24 mouse cellular contexts compared by ENCODE assay signal in genomic region chr9:10170526-10170925, GRCm38 (mm10).
DNase-seq lines count a peak whose midpoint lies in the region; ATAC-seq and TF ChIP-seq lines count a peak whose summit lies in the region.
"Had no signal": no experiment of that assay in that cellular context is flagged by ENCODE, and none has a peak within 500 bp of the region (broad histone marks: within the 10 kb centered on the region; RNA-seq: fewer than 3 reads in every experiment).

No protein-coding gene starts in this region.

- H3K9me3 ChIP-seq in midbrain, postnatal 0 days (ENCODE audit: low read length): no peaks in the 10 kb centered on the region
- no peaks in the 10 kb centered on the region for H3K9me3 ChIP-seq in midbrain, embryonic 11.5 days (ENCODE audit: control insufficient read depth, low read length)
- no peaks in the 10 kb centered on the region for H3K9me3 ChIP-seq in neural tube, embryonic 15.5 days (replicated peaks)
- H3K9me3 ChIP-seq: embryonic facial prominence, embryonic 13.5 days; embryonic facial prominence, embryonic 15.5 days; forebrain, embryonic 10.5 days; forebrain, embryonic 13.5 days had no signal

- H3K27me3 ChIP-seq in midbrain, postnatal 0 days (ENCODE audit: insufficient read depth, low read length): no peaks in the 10 kb centered on the region
- H3K27me3 ChIP-seq in midbrain, embryonic 11.5 days (ENCODE audit: control insufficient read depth, insufficient read depth, low read length): no peaks in the 10 kb centered on the region
- no peaks in the 10 kb centered on the region for H3K27me3 ChIP-seq in neural tube, embryonic 15.5 days (replicated peaks)
- H3K27me3 ChIP-seq: embryonic facial prominence, embryonic 13.5 days; embryonic facial prominence, embryonic 15.5 days; forebrain, embryonic 13.5 days; Patski had no signal

- H3K4me2 ChIP-seq in midbrain, postnatal 0 days (ENCODE audit: low read depth, low read length, poor library complexity, severe bottlenecking): no peak overlapping the region
- H3K4me2 ChIP-seq in midbrain, embryonic 11.5 days: no peak overlapping the region
- H3K4me2 ChIP-seq in neural tube, embryonic 15.5 days: no peak overlapping the region
- H3K4me2 ChIP-seq: embryonic facial prominence, embryonic 13.5 days; embryonic facial prominence, embryonic 15.5 days; forebrain, embryonic 13.5 days had no signal

- H3K9ac ChIP-seq in midbrain, postnatal 0 days (replicated peaks; ENCODE audit: low read length, poor library complexity, severe bottlenecking): no peak overlapping the region
- no peak overlapping the region for H3K9ac ChIP-seq in midbrain, embryonic 11.5 days (ENCODE audit: low read length)
- no peak overlapping the region for H3K9ac ChIP-seq in neural tube, embryonic 15.5 days (replicated peaks)
- H3K9ac ChIP-seq: embryonic facial prominence, embryonic 13.5 days; embryonic facial prominence, embryonic 15.5 days; forebrain, embryonic 13.5 days had no signal

- no peaks in the 10 kb centered on the region for H3K36me3 ChIP-seq in midbrain, postnatal 0 days (ENCODE audit: insufficient read depth, low read length)
- no peaks in the 10 kb centered on the region for H3K36me3 ChIP-seq in midbrain, embryonic 11.5 days (ENCODE audit: control insufficient read depth, insufficient read depth, low read length)
- H3K36me3 ChIP-seq in neural tube, embryonic 15.5 days: no peaks in the 10 kb centered on the region
- H3K36me3 ChIP-seq: embryonic facial prominence, embryonic 13.5 days; embryonic facial prominence, embryonic 15.5 days; forebrain, embryonic 10.5 days had no signal

- no peak for ATAC-seq in midbrain, postnatal 0 days (ENCODE audit: low FRiP score)
- ATAC-seq in midbrain, embryonic 11.5 days (ENCODE audit: low FRiP score): no peak
- no peak for ATAC-seq in neural tube, embryonic 15.5 days (ENCODE audit: low FRiP score)
- ATAC-seq: activated CD4-positive, CD25-positive, alpha-beta regulatory T cell, adult 4 months; forebrain, embryonic 13.5 days; forebrain, embryonic 16.5 days; Patski had no signal

- no peaks in the 10 kb centered on the region for H3K4me1 ChIP-seq in midbrain, postnatal 0 days (ENCODE audit: insufficient read depth, low read length)
- H3K4me1 ChIP-seq in midbrain, embryonic 11.5 days (ENCODE audit: control insufficient read depth, insufficient read depth, low read length): no peaks in the 10 kb centered on the region
- no peaks in the 10 kb centered on the region for H3K4me1 ChIP-seq in neural tube, embryonic 15.5 days
- H3K4me1 ChIP-seq: embryonic facial prominence, embryonic 13.5 days; embryonic facial prominence, embryonic 15.5 days; forebrain, embryonic 10.5 days; forebrain, embryonic 13.5 days had no signal

- no peak overlapping the region for H3K27ac ChIP-seq in midbrain, postnatal 0 days (ENCODE audit: low read depth, low read length)
- H3K27ac ChIP-seq in midbrain, embryonic 11.5 days (ENCODE audit: low read depth, low read length): no peak overlapping the region
- H3K27ac ChIP-seq in neural tube, embryonic 15.5 days (replicated peaks): no peak overlapping the region
- H3K27ac ChIP-seq: embryonic facial prominence, embryonic 13.5 days; embryonic facial prominence, embryonic 15.5 days; forebrain, embryonic 10.5 days; forebrain, embryonic 13.5 days had no signal

- intact Hi-C loops in left cerebral cortex, postnatal 4 days (cut with DNase I): no loop called here

- H3K4me3 ChIP-seq in midbrain, postnatal 0 days (ENCODE audit: low read depth, low read length): no peak overlapping the region
- H3K4me3 ChIP-seq in midbrain, embryonic 11.5 days (ENCODE audit: low read depth, low read length): no peak overlapping the region
- no peak overlapping the region for H3K4me3 ChIP-seq in neural tube, embryonic 15.5 days (replicated peaks)
- H3K4me3 ChIP-seq: embryonic facial prominence, embryonic 13.5 days; embryonic facial prominence, embryonic 15.5 days; erythroblast, embryonic 14.5 days; forebrain, embryonic 10.5 days; forebrain, embryonic 13.5 days had no signal

- no peak for TF ChIP-seq CTCF in midbrain, postnatal 0 days (IDR thresholded peaks at IDR 0.05)
- TF ChIP-seq CTCF in brain, embryonic 14.5 days (IDR thresholded peaks at IDR 0.05; ENCODE audit: borderline replicate concordance, extremely low read depth, insufficient read depth, insufficient read length): no peak

- TF ChIP-seq POLR2A in brain, embryonic 14.5 days (IDR thresholded peaks at IDR 0.05; ENCODE audit: borderline replicate concordance, extremely low read depth, insufficient read depth, insufficient read length, poor library complexity, severe bottlenecking): no peak

- WGBS in midbrain, postnatal 0 days: 93% methylated on average over 3 of the region's 3 CpGs
- 91% methylated on average over 3 of the region's 3 CpGs for WGBS in midbrain, embryonic 11.5 days
- WGBS in neural tube, embryonic 15.5 days: 86% methylated on average over 3 of the region's 3 CpGs

- peak; percentile 10 for DNase-seq in midbrain, postnatal 0 days (ENCODE audit: low spot score)
- DNase-seq in midbrain, embryonic 11.5 days (ENCODE audit: low spot score, missing footprints): no peak
- DNase-seq in brain, embryonic 14.5 days (ENCODE audit: low read depth): peak; percentile 48
- peak; percentile 67 for DNase-seq in retina, postnatal 1 day
- no peak for DNase-seq in left cerebral cortex, postnatal 4 days
- DNase-seq: adrenal gland, adult 8-10 months; adrenal gland, postnatal 14 days; adrenal gland, postnatal 36 days; cerebellum, adult 11 months; cerebellum, adult 18-20 months; cerebellum, adult 8-10 months; cerebellum, adult 9-11 months; cerebellum, postnatal 14 days; cerebellum, postnatal 36 days; embryo, embryonic 11 days had no signal

Comparison
In these comparisons a context has a peak if more than half of its experiments do, and no peak if none do; other contexts are left out.
1. DNase-seq: peak in midbrain, postnatal 0 days (single experiment), brain, embryonic 14.5 days (single experiment) and retina, postnatal 1 day (single experiment); none in midbrain, embryonic 11.5 days (single experiment) and left cerebral cortex, postnatal 4 days (single experiment).